Mouse (Mus musculus) ES-E14 (cell line): ENCODE results near the gene Tmcc1. TPM values are rescaled to one million over a fixed set of nuclear protein-coding genes. Genes with fewer than 3 reads are reported as not detected.
"Not testable (repeated sequence)": the region's sequence is repeated elsewhere in the genome, so short reads cannot be mapped to it uniquely, and the experiment has no call there.

Experiments
- DNase-seq: peaks from one replicate; pipeline ENCODE4 v3.0.0-alpha.2; 2013; ENCODE audit warnings: low read depth, low spot score
- H3K27ac ChIP-seq: 2 replicates; pipeline ENCODE4 v1.5.1; 2012; ENCODE audit warnings: low read depth, mild to moderate bottlenecking, low read length, moderate library complexity, mixed read lengths; ENCODE audit not compliant: poor library complexity, insufficient read depth, severe bottlenecking
- H3K36me3 ChIP-seq: 2 replicates; pipeline ENCODE4 v1.6.1; 2012; ENCODE audit warnings: mild to moderate bottlenecking, low read length, moderate library complexity, mixed read lengths; ENCODE audit not compliant: control insufficient read depth, poor library complexity, insufficient read depth, severe bottlenecking
- H3K4me1 ChIP-seq, 2 experiments: fragments of 150-350 bp in 1 of 2; sonication (generic) in 1 of 2; 2 replicates each; pipeline ENCODE4 v1.6.1; 2012; ENCODE audit warnings: low read length in 2 of 2, mild to moderate bottlenecking in 1 of 2, mixed read lengths in 1 of 2; ENCODE audit not compliant: control insufficient read depth in 2 of 2, insufficient read depth in 2 of 2, poor library complexity in 1 of 2
- H3K4me3 ChIP-seq, 2 experiments: fragments of 150-350 bp in 1 of 2; sonication (generic) in 1 of 2; 2 replicates each; pipeline ENCODE4 v1.5.1; 2012; ENCODE audit warnings: low read length in 2 of 2, low read depth in 1 of 2, mild to moderate bottlenecking in 1 of 2, mixed read lengths in 1 of 2; ENCODE audit not compliant: insufficient read depth in 1 of 2, poor library complexity in 1 of 2, severe bottlenecking in 1 of 2
- H3K9ac ChIP-seq: 2 replicates; pipeline ENCODE4 v1.6.1; 2012; ENCODE audit warnings: low read depth, mild to moderate bottlenecking, low read length, mixed read lengths; ENCODE audit not compliant: poor library complexity, insufficient read depth, severe bottlenecking
- H3K9me3 ChIP-seq: fragments of 150-350 bp; sonication (generic); 2 replicates; pipeline ENCODE4 v1.6.1; 2012; ENCODE audit warnings: low read depth, mild to moderate bottlenecking, low read length; ENCODE audit not compliant: control insufficient read depth, insufficient read depth
- CHD2 ChIP-seq: IDR thresholded peaks from 2 replicates; pipeline ENCODE4 v1.6.1; 2014; ENCODE audit warnings: mild to moderate bottlenecking, low read depth, low read length, inconsistent platforms
- HCFC1 ChIP-seq: IDR thresholded peaks from 2 replicates; pipeline ENCODE4 v1.6.1; 2012; ENCODE audit warnings: low read length, inconsistent platforms, borderline replicate concordance; ENCODE audit not compliant: insufficient read depth
- MAFK ChIP-seq: IDR thresholded peaks from 2 replicates; pipeline ENCODE4 v1.6.1; 2014; ENCODE audit warnings: mild to moderate bottlenecking, low read depth, low read length, inconsistent platforms; ENCODE audit not compliant: insufficient read depth
- ZC3H11A ChIP-seq: IDR thresholded peaks from 2 replicates; pipeline ENCODE4 v1.6.1; 2012; ENCODE audit warnings: low read depth, mild to moderate bottlenecking, inconsistent platforms, low read length, borderline replicate concordance
- ZNF384 ChIP-seq: IDR thresholded peaks from 2 replicates; pipeline ENCODE4 v1.6.1; 2012; ENCODE audit warnings: low read depth, low read length, inconsistent platforms
- in situ Hi-C, 2 experiments: fragments of 600-800 bp; cut with MboI; formaldehyde crosslinking; loops; one replicate each; pipeline ENCODE4 v1.15.1; 2025; ENCODE audit warnings: low sequenced_read_pairs in 2 of 2, inconsistent platforms in 1 of 2; ENCODE audit not compliant: unreplicated experiment in 2 of 2
- total RNA-seq: library from RNA; depleted of rRNA; stranded (reverse); fragments of 300-350 nt; gene quantifications from 2 replicates; pipeline ENCODE4 v1.2.3, GENCODE M21; 2012

The Tmcc1 gene
- total RNA-seq, 1 experiment = 29.3 TPM

- in situ Hi-C loops = no loop called here
- H3K36me3 ChIP-seq = no peaks in the 10 kb centered on the region
- TF ChIP-seq ZNF384 (no peak), HCFC1 (no peak), ZC3H11A (no peak), MAFK (no peak), CHD2 (no peak)
- no peaks in the 10 kb centered on the region for H3K9me3 ChIP-seq
- no peak for DNase-seq
- H3K4me3 ChIP-seq = no peak overlapping the region
- H3K9ac ChIP-seq = no peak overlapping the region
- no peak overlapping the region for H3K27ac ChIP-seq
- no peaks in the 10 kb centered on the region for H3K4me1 ChIP-seq
Measured at GRCm38 (mm10) chr6:116183509-116183908, 9.8 kb downstream of the Tmcc1 start.

GRCm38 (mm10) chr6:116180731-116181130 lies 12.6 kb downstream of the Tmcc1 start:
- Histone ChIP-seq H3K9ac (no peak overlapping the region), H3K4me3 (no peak overlapping the region), H3K4me1 (no peaks in the 10 kb centered on the region), H3K27ac (no peak overlapping the region), H3K36me3 (no peaks in the 10 kb centered on the region; the same call in 1 of the 2 replicates), H3K9me3 (no peaks in the 10 kb centered on the region)
- in situ Hi-C loops = no loop called here
- DNase-seq = no peak
- TF ChIP-seq HCFC1 (no peak), ZNF384 (no peak), ZC3H11A (no peak), MAFK (no peak), CHD2 (no peak)

- Histone ChIP-seq H3K36me3 (no peaks in the 10 kb centered on the region; the same call in 1 of the 2 replicates), H3K27ac (no peak overlapping the region), H3K9ac (no peak overlapping the region), H3K9me3 (no peaks in the 10 kb centered on the region), H3K4me1 (no peaks in the 10 kb centered on the region), H3K4me3 (no peak overlapping the region)
- in situ Hi-C loops = no loop called here
- DNase-seq = no peak
- TF ChIP-seq HCFC1 (no peak), CHD2 (no peak), ZNF384 (no peak), ZC3H11A (no peak), MAFK (no peak)
Measured at GRCm38 (mm10) chr6:116178376-116178775, 14.9 kb downstream of the Tmcc1 start.

- H3K9ac ChIP-seq, H3K9me3 ChIP-seq, H3K36me3 ChIP-seq, H3K27ac ChIP-seq, DNase-seq, in situ Hi-C loops, H3K4me1 ChIP-seq, H3K4me3 ChIP-seq: not testable (repeated sequence)
Measured at GRCm38 (mm10) chr6:116173511-116174099, 19.7 kb downstream of the Tmcc1 start.

- Histone ChIP-seq H3K9me3 (no peaks in the 10 kb centered on the region), H3K27ac (no peak overlapping the region), H3K4me3 (no peak overlapping the region), H3K36me3 (no peaks in the 10 kb centered on the region), H3K4me1 (no peaks in the 10 kb centered on the region), H3K9ac (no peak overlapping the region)
- in situ Hi-C loops = no loop called here
- TF ChIP-seq HCFC1 = no peak
- TF ChIP-seq ZNF384 = no peak
- TF ChIP-seq MAFK = no peak
- no peak for TF ChIP-seq ZC3H11A
- TF ChIP-seq CHD2 = no peak
- no peak for DNase-seq
Measured at GRCm38 (mm10) chr6:116166383-116166782, 26.9 kb downstream of the Tmcc1 start.
